Mouse (Mus musculus): ENCODE data around the gene Olfr1507. TPM values are rescaled to one million over a fixed set of nuclear protein-coding genes. Genes with fewer than 3 reads are reported as not detected.

Olfr1507 gene
- polyA plus RNA-seq (2016; fragmentation: Nextera tagmentation; extraction: Ambion mirVana), result not detected in 2 replicates

DNA sequence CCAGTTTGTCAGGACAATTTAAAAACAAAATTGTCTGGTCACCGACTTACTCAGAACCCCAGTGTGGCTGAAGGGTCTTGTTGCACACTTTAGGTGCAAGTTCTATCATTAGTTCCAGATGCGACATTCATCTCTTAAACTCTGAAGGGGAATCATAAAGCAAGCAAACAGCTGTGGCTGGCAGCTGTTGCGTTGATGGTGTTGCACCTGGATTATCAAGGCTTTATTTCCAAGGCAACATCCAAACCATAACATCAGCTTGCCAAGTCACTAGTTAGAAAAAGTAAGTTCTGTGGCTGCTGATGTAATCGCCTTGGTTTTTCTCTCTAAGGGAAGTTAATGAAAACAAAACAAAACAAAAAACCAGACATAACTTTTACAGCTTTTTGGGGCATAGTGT, at the start of gene Olfr1507:
Olfr1507 (minus strand) TSS at position 234 of the 400 bp plus-strand sequence.
- Histone ChIP-seq H3K4me2 (replicated peaks) (no peak within 1 kb of the TSS), H3K27me3 (replicated peaks) (no peaks in the 10 kb centered on the region), H3K9me3 (no peaks in the 10 kb centered on the region), H3K4me3 (no peak within 1 kb of the TSS), H3K27ac (no peak within 1 kb of the TSS), H3K36me3 (no peaks in the 10 kb centered on the region), H3K9ac (no peak within 1 kb of the TSS), H3K4me1 (no peaks in the 10 kb centered on the region)
- no peak for ATAC-seq (ENCODE audit: low FRiP score, low read depth)
- WGBS, result 87% methylated on average over 4 of the region's 4 CpGs

DNA sequence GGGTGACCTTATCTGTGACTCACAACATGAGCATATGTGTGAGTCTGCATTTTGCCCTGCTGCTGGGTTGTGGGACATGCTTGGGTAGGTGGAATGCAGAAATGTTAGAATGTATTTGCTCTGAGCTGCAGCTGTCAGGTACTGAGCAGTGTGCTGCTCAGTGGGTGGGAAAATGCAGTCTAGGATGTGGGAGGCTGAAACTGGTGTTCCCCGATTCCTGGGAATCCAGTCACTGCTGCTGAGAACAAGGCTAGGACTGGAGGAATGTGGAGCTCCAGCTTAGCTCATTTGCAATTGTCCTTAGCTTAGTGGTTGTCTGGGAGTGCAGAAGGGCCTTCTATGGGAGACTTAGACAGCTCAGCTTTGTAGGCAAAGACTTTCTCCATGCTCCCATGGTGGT, 37.8 kb upstream of the Olfr1507 start:
- no peak overlapping the region for H3K9ac ChIP-seq
- no peaks in the 10 kb centered on the region for H3K36me3 ChIP-seq
- 89% methylated on average over 1 of the region's 1 CpGs for WGBS
- H3K4me2 ChIP-seq (replicated peaks), result no peak overlapping the region
- H3K4me1 ChIP-seq, result no peaks in the 10 kb centered on the region
- H3K9me3 ChIP-seq, result peaks cover 7% of the 10 kb centered on the region
- no peaks in the 10 kb centered on the region for H3K27me3 ChIP-seq (replicated peaks)
- ATAC-seq (ENCODE audit: low FRiP score, low read depth), result no peak
- H3K4me3 ChIP-seq, result no peak overlapping the region
- H3K27ac ChIP-seq, result no peak overlapping the region

GRCm38 (mm10) chr14:52524952-52525351, 29.4 kb upstream of the Olfr1507 start:
- no peak overlapping the region for H3K4me2 ChIP-seq (replicated peaks)
- no peak overlapping the region for H3K9ac ChIP-seq
- H3K27ac ChIP-seq, result no peak overlapping the region
- 97% methylated on average over 1 of the region's 1 CpGs for WGBS
- H3K9me3 ChIP-seq, result 0 out of 2 replicates have a peak, but pooled peaks cover 4% of the 10 kb centered on the region
- H3K27me3 ChIP-seq (replicated peaks), result no peaks in the 10 kb centered on the region
- H3K4me1 ChIP-seq, result no peaks in the 10 kb centered on the region
- no peak overlapping the region for H3K4me3 ChIP-seq
- no peak for ATAC-seq (ENCODE audit: low FRiP score, low read depth)
- no peaks in the 10 kb centered on the region for H3K36me3 ChIP-seq

DNA sequence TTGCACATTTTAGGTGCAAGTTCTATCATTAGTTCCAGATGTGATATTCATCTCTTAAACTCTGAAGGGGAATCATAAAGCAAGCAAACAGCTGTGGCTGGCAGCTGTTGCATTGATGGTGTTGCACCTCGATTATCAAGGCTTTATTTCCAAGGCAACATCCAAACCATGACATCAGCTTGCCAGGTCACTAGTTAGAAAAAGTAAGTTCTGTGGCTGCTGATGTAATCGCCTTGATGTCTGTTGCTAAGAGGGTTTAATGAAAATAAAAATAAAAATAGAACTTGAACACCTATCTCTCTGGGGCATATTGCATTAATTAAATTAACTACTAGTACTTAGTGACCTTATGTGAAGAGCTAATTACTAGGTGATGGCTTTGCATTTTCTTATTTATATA, 28.2 kb downstream of the Olfr1507 start, which contains the start of gene Olfr1508:
Olfr1508 (minus strand) TSS at position 101 of the 400 bp plus-strand sequence.
- H3K4me3 ChIP-seq, result no peak within 1 kb of the TSS
- H3K4me1 ChIP-seq, result no peaks in the 10 kb centered on the region
- whole genome bisulfite sequencing, result 75% methylated on average over 2 of the region's 2 CpGs
- H3K4me2 ChIP-seq (replicated peaks), result no peak within 1 kb of the TSS
- H3K27me3 ChIP-seq (replicated peaks), result no peaks in the 10 kb centered on the region
- no peaks in the 10 kb centered on the region for H3K36me3 ChIP-seq
- no peak within 1 kb of the TSS for H3K9ac ChIP-seq
- ATAC-seq (ENCODE audit: low FRiP score, low read depth), result no peak
- H3K9me3 ChIP-seq, result no peaks in the 10 kb centered on the region
- H3K27ac ChIP-seq, result no peak within 1 kb of the TSS

- H3K27ac ChIP-seq, result no peak overlapping the region
- 87% methylated on average over 1 of the region's 1 CpGs for WGBS
- no peak overlapping the region for H3K4me3 ChIP-seq
- no peaks in the 10 kb centered on the region for H3K9me3 ChIP-seq
- ATAC-seq (ENCODE audit: low FRiP score, low read depth), result no peak
- no peaks in the 10 kb centered on the region for H3K4me1 ChIP-seq
- H3K27me3 ChIP-seq (replicated peaks), result no peaks in the 10 kb centered on the region
- no peaks in the 10 kb centered on the region for H3K36me3 ChIP-seq
- H3K9ac ChIP-seq, result no peak overlapping the region
- H3K4me2 ChIP-seq (replicated peaks), result no peak overlapping the region
Measured at GRCm38 (mm10) chr14:52465738-52466137, 29.8 kb downstream of the Olfr1507 start.

DNA sequence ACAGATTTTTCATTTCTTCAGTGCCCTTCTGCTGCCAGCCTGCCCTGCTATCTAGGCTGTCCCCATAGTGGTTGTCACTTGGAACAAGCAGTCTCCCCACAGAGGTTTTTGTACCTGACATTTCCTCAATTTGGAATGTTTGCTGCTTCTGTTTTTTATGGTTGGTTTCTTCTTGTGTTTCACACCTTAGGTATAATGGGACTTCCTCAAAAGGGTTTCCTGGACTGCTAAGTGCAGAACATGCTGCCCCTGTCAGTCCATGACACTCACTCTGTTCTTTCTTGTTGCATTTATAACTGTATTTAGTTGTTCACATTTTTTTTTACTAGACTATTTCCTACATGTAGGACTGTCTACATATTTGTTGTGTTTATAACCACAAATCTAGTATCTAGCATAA, 33.6 kb downstream of the Olfr1507 start:
- H3K4me1 ChIP-seq, result no peaks in the 10 kb centered on the region
- no peak overlapping the region for H3K9ac ChIP-seq
- no peaks in the 10 kb centered on the region for H3K9me3 ChIP-seq
- H3K4me3 ChIP-seq, result no peak overlapping the region
- H3K27ac ChIP-seq, result no peak overlapping the region
- no peak for ATAC-seq (ENCODE audit: low FRiP score, low read depth)
- no peaks in the 10 kb centered on the region for H3K36me3 ChIP-seq
- no peaks in the 10 kb centered on the region for H3K27me3 ChIP-seq (replicated peaks)
- no peak overlapping the region for H3K4me2 ChIP-seq (replicated peaks)

- Histone ChIP-seq H3K4me2 (replicated peaks) (no peak overlapping the region), H3K27me3 (replicated peaks) (no peaks in the 10 kb centered on the region), H3K9ac (no peak overlapping the region), H3K4me1 (no peaks in the 10 kb centered on the region), H3K4me3 (no peak overlapping the region), H3K27ac (no peak overlapping the region), H3K36me3 (no peaks in the 10 kb centered on the region), H3K9me3 (no peaks in the 10 kb centered on the region)
- WGBS, result 92% methylated on average over 8 of the region's 8 CpGs
- no peak for ATAC-seq (ENCODE audit: low FRiP score, low read depth)
Measured at GRCm38 (mm10) chr14:52451138-52451537, 44.4 kb downstream of the Olfr1507 start.

DNA sequence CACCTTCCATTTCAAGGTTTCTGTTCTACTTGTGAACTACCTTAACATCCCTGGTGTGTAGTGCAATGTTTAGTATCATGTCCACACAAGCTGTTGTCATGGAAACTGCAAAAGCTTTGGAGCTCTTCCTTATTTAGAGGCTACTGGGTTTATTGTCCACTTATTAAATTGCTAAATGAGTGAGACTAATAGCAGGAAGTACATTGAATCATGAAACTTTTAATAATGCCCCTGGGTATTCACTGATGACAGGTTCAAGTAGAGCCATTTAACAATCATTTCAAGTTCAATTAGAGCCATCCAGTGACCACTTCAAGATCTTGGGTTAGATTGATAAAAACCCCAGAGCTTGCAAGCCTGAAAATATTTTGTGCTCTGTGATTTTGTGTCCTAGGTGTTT, 52.9 kb downstream of the Olfr1507 start, which contains the start of gene Olfr1509:
Olfr1509 (plus strand) TSS at position 301 of the 400 bp plus-strand sequence.
- Histone ChIP-seq H3K4me3 (no peak within 1 kb of the TSS), H3K4me2 (replicated peaks) (no peak within 1 kb of the TSS), H3K9me3 (no peaks in the 10 kb centered on the region), H3K27ac (no peak within 1 kb of the TSS), H3K9ac (no peak within 1 kb of the TSS), H3K27me3 (replicated peaks) (no peaks in the 10 kb centered on the region), H3K36me3 (no peaks in the 10 kb centered on the region), H3K4me1 (no peaks in the 10 kb centered on the region)
- no peak for ATAC-seq (ENCODE audit: low FRiP score, low read depth)

Other genes with a start within 250 kb of the Olfr1507 start
- 46.0 and 48.6 TPM in 2 replicates for gene Chd8, start 238.0 kb downstream of the Olfr1507 start, polyA plus RNA-seq (2016; fragmentation: Nextera tagmentation; extraction: Ambion mirVana)
- gene Tox4, start 216.6 kb downstream of the Olfr1507 start, polyA plus RNA-seq (2016; fragmentation: Nextera tagmentation; extraction: Ambion mirVana), result 51.8 and 56.6 TPM in 2 replicates
- gene Rab2b, start 216.2 kb downstream of the Olfr1507 start, polyA plus RNA-seq (2016; fragmentation: Nextera tagmentation; extraction: Ambion mirVana), result 43.7 and 52.9 TPM in 2 replicates
- gene Mettl3, start 190.6 kb downstream of the Olfr1507 start, polyA plus RNA-seq (2016; fragmentation: Nextera tagmentation; extraction: Ambion mirVana), result 58.7 and 58.8 TPM in 2 replicates
- gene Sall2, start 167.0 kb downstream of the Olfr1507 start, polyA plus RNA-seq (2016; fragmentation: Nextera tagmentation; extraction: Ambion mirVana), result 55.8 and 57.3 TPM in 2 replicates
- gene Olfr1513, start 139.3 kb downstream of the Olfr1507 start, polyA plus RNA-seq (2016; fragmentation: Nextera tagmentation; extraction: Ambion mirVana), result 0.09 TPM in 1 of 2 replicates, not detected in the other
- gene Olfr1512, start 116.6 kb downstream of the Olfr1507 start, polyA plus RNA-seq (2016; fragmentation: Nextera tagmentation; extraction: Ambion mirVana), result not detected in 2 replicates
- 0.27 TPM in 1 of 2 replicates, not detected in the other for gene Olfr1511, start 98.4 kb downstream of the Olfr1507 start, polyA plus RNA-seq (2016; fragmentation: Nextera tagmentation; extraction: Ambion mirVana)
- not detected in 2 replicates for gene Olfr1510, start 81.4 kb downstream of the Olfr1507 start, polyA plus RNA-seq (2016; fragmentation: Nextera tagmentation; extraction: Ambion mirVana)
- gene Olfr1509, start 52.8 kb downstream of the Olfr1507 start, polyA plus RNA-seq (2016; fragmentation: Nextera tagmentation; extraction: Ambion mirVana), result not detected in 2 replicates
- not detected in 2 replicates for gene Olfr1508, start 28.3 kb downstream of the Olfr1507 start, polyA plus RNA-seq (2016; fragmentation: Nextera tagmentation; extraction: Ambion mirVana)